Mouse (Mus musculus) cerebellum, adult 9-10 months (tissue): ENCODE data around the gene Thrsp.

Experiments used
- DNase-seq: peaks from one replicate; pipeline ENCODE4 v3.0.0; 2022

Gene Thrsp

GRCm38 (mm10) chr7:97414915-97415687, 2.4 kb downstream of the Thrsp start:
- DNase-seq, result no peak

- DNase-seq, result no peak
Observed at GRCm38 (mm10) chr7:97414426-97414825, 3.1 kb downstream of the Thrsp start.

GRCm38 (mm10) chr7:97413981-97414380, 3.5 kb downstream of the Thrsp start:
- DNase-seq, result no peak

GRCm38 (mm10) chr7:97411575-97411974, 6.0 kb downstream of the Thrsp start:
- no peak for DNase-seq

GRCm38 (mm10) chr7:97411106-97411505, 6.4 kb downstream of the Thrsp start:
- no peak for DNase-seq

GRCm38 (mm10) chr7:97407145-97407544, 10.4 kb downstream of the Thrsp start:
- no peak for DNase-seq

GRCm38 (mm10) chr7:97399960-97400715, 17.4 kb downstream of the Thrsp start, which contains the start of gene Ndufc2:
Gene Ndufc2, plus strand, starts transcription at chr7:97400003.
- peak; percentile 82 for DNase-seq

- no peak for DNase-seq
Observed at GRCm38 (mm10) chr7:97398943-97399342, 18.6 kb downstream of the Thrsp start.

- DNase-seq, result no peak
Observed at GRCm38 (mm10) chr7:97394375-97394774, 23.2 kb downstream of the Thrsp start.

GRCm38 (mm10) chr7:97392079-97392445, 25.5 kb downstream of the Thrsp start:
- no peak for DNase-seq

GRCm38 (mm10) chr7:97391293-97392078, 26.0 kb downstream of the Thrsp start:
- no peak for DNase-seq

- no peak for DNase-seq
Observed at GRCm38 (mm10) chr7:97388541-97388940, 29.0 kb downstream of the Thrsp start.

- peak; percentile 51 for DNase-seq
Observed at GRCm38 (mm10) chr7:97387561-97388147, 29.9 kb downstream of the Thrsp start.

GRCm38 (mm10) chr7:97386806-97387370, 30.6 kb downstream of the Thrsp start:
- DNase-seq, result peak; percentile 98

GRCm38 (mm10) chr7:97386106-97386805, 31.3 kb downstream of the Thrsp start:
- DNase-seq, result peak; percentile 56

- DNase-seq, result no peak
Observed at GRCm38 (mm10) chr7:97383496-97384132, 33.9 kb downstream of the Thrsp start.

GRCm38 (mm10) chr7:97382661-97383060, 34.9 kb downstream of the Thrsp start:
- no peak for DNase-seq

GRCm38 (mm10) chr7:97380500-97381123, 36.9 kb downstream of the Thrsp start:
- no peak for DNase-seq

- DNase-seq, result no peak
Observed at GRCm38 (mm10) chr7:97379304-97379703, 38.2 kb downstream of the Thrsp start.

GRCm38 (mm10) chr7:97375906-97376305, 41.6 kb downstream of the Thrsp start:
- no peak for DNase-seq

GRCm38 (mm10) chr7:97375101-97375500, 42.4 kb downstream of the Thrsp start:
- DNase-seq, result no peak
